Mouse (Mus musculus): ENCODE data around the gene BC030500. TPM values are rescaled to one million over a fixed set of nuclear protein-coding genes. Genes with fewer than 3 reads are reported as not detected.

The BC030500 gene
- total RNA-seq (2014; rRNA removed): 7.6 and 17.1 TPM in 2 replicates
- polyA plus RNA-seq (2015; fragmentation: Nextera tagmentation; extraction: Ambion mirVana): 12.9 and 13.7 TPM in 2 replicates

DNA sequence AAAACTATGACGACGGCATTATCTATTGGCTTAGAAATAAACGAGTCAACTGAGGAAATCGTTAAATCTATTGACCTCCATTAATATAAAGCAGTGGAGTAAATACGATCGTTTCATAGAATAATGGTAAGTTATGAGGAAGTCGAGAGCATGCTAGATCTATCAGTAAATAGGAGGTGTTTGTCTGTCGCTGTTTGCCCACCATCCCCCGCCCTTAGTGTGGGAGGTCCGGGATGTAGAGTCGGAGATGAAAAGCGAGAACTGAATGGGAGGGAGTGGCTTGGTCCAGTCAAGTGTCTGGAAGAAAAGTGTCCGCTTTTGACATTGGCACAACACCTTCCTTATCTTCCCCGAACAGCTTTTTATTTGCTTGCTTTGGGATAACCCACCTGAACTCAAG, at the start of gene BC030500:
TSS of gene BC030500 (plus strand) at position 79 of the 400 bp plus-strand sequence.
- H3K9me3 ChIP-seq (ENCODE audit: low read length): no peaks in the 10 kb centered on the region
- H3K4me1 ChIP-seq (ENCODE audit: insufficient read depth): no peaks in the 10 kb centered on the region
- peak within 1 kb of the TSS; percentile 64 for H3K9ac ChIP-seq
- H3K4me3 ChIP-seq (ENCODE audit: low read depth, low read length): peak within 1 kb of the TSS; percentile 60
- no peaks in the 10 kb centered on the region for H3K27me3 ChIP-seq (ENCODE audit: insufficient read depth, low read length)
- peak; percentile 4 for DNase-seq
- 3% methylated on average over 14 of the region's 14 CpGs for WGBS
- no peak for ATAC-seq
- TF ChIP-seq CTCF (IDR thresholded peaks at IDR 0.05; ENCODE audit: low read depth): no peak
- H3K36me3 ChIP-seq (ENCODE audit: insufficient read depth): no peaks in the 10 kb centered on the region
- peak within 1 kb of the TSS; percentile 76 for H3K27ac ChIP-seq (ENCODE audit: low read depth, low read length)
- H3K4me2 ChIP-seq (ENCODE audit: low read depth): peak within 1 kb of the TSS; percentile 76

DNA sequence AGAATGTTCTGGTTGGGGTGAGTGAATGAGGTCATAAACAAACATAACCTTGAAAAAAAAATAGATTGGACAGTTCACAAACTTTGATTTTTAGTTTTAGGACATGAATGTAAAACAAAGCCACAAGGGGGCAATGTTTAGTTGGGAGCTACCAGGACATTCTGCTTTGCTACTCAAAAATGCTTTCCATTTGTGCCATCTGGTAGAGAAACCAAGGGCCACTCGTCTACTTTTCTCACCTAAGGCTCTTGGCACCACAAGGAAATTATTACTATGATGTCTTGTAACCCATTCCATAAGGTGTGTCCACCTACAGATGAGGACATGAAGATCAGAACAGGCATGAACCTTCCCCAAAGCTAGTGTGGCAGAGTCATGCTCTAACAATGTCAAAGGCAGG, 25.1 kb upstream of the BC030500 start:
- DNase-seq (no peak), ATAC-seq (no peak)
- WGBS: 8% methylated on average over 1 of the region's 1 CpGs
- Histone ChIP-seq H3K9me3 (ENCODE audit: low read length) (no peaks in the 10 kb centered on the region), H3K9ac (no peak overlapping the region), H3K27me3 (ENCODE audit: insufficient read depth, low read length) (no peaks in the 10 kb centered on the region), H3K4me3 (ENCODE audit: low read depth, low read length) (no peak overlapping the region), H3K4me1 (ENCODE audit: insufficient read depth) (no peaks in the 10 kb centered on the region), H3K36me3 (ENCODE audit: insufficient read depth) (no peaks in the 10 kb centered on the region), H3K27ac (ENCODE audit: low read depth, low read length) (no peak overlapping the region), H3K4me2 (ENCODE audit: low read depth) (no peak overlapping the region)
- TF ChIP-seq CTCF (IDR thresholded peaks at IDR 0.05; ENCODE audit: low read depth): peak; percentile 46; the same call in 1 of the 2 replicates

DNA sequence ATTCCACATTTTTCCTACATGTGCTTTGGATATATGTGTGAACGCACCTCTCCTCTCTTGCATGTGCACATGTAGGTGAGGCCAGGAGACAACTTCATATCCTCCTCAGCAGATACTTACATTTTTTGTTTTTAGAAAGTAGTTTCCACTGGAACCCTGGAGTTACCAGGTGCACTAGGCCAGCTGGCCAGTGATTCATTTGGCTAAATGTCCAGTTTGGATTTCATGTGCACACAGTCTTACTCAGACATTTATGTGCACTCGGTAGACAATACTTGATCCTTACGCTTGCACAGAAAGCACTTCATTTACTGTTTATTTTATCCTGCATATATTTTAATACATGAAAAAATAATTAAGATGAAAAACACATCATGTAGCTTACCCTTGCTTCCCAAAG, 21.0 kb upstream of the BC030500 start:
- ATAC-seq (no peak), DNase-seq (no peak)
- H3K9ac ChIP-seq: no peak overlapping the region
- no peaks in the 10 kb centered on the region for H3K27me3 ChIP-seq (ENCODE audit: insufficient read depth, low read length)
- WGBS: 85% methylated on average over 3 of the region's 3 CpGs
- no peaks in the 10 kb centered on the region for H3K9me3 ChIP-seq (ENCODE audit: low read length)
- TF ChIP-seq CTCF (IDR thresholded peaks at IDR 0.05; ENCODE audit: low read depth): no peak
- H3K4me3 ChIP-seq (ENCODE audit: low read depth, low read length): no peak overlapping the region
- H3K27ac ChIP-seq (ENCODE audit: low read depth, low read length): no peak overlapping the region
- no peaks in the 10 kb centered on the region for H3K36me3 ChIP-seq (ENCODE audit: insufficient read depth)
- H3K4me2 ChIP-seq (ENCODE audit: low read depth): no peak overlapping the region
- no peaks in the 10 kb centered on the region for H3K4me1 ChIP-seq (ENCODE audit: insufficient read depth)

DNA sequence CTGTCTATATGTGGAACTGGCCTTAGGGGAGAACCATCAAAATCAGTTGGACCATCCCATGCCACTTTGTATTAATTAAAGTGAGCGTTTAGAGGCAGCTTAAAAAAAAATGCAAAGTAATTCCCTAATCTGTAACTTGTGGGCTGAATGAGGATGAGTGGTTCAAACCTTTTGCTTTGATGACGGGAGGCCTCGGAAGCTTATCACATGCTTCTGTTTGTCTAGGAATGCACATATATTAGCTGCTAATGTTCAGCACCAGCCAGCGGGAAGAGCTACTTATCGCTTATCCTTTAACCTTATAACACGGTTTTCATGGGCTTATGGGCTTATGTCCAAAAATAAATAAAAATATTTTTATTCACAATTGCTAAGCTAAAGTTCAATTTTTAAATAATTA, 15.6 kb upstream of the BC030500 start:
- DNase-seq (no peak), ATAC-seq (no peak)
- H3K36me3 ChIP-seq (ENCODE audit: insufficient read depth): no peaks in the 10 kb centered on the region
- no peak overlapping the region for H3K4me2 ChIP-seq (ENCODE audit: low read depth)
- no peak overlapping the region for H3K4me3 ChIP-seq (ENCODE audit: low read depth, low read length)
- 66% methylated on average over 6 of the region's 6 CpGs for WGBS
- H3K27me3 ChIP-seq (ENCODE audit: insufficient read depth, low read length): no peaks in the 10 kb centered on the region
- H3K27ac ChIP-seq (ENCODE audit: low read depth, low read length): no peak overlapping the region
- no peaks in the 10 kb centered on the region for H3K9me3 ChIP-seq (ENCODE audit: low read length)
- H3K9ac ChIP-seq: no peak overlapping the region
- H3K4me1 ChIP-seq (ENCODE audit: insufficient read depth): no peaks in the 10 kb centered on the region
- no peak for TF ChIP-seq CTCF (IDR thresholded peaks at IDR 0.05; ENCODE audit: low read depth)

DNA sequence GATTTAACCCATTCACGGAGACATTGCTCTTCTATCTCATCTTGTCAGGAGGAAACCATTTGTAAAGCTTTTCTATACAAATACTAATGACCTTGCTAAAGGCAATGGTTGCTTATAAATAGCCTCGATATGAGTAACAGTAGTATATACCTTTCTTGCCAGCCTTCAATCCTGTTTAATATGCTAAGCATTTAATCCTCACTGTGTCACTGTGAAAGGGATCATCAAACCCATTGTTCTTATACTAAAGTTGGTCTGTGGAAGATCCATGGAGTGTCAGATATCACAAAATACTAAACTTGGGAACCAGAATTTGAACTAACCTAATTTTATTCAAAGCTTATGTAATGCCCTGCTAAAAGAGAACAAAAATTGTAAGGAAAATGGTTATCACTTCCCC, 7.1 kb upstream of the BC030500 start:
- no peak for TF ChIP-seq CTCF (IDR thresholded peaks at IDR 0.05; ENCODE audit: low read depth)
- Histone ChIP-seq H3K27me3 (ENCODE audit: insufficient read depth, low read length) (no peaks in the 10 kb centered on the region), H3K4me1 (ENCODE audit: insufficient read depth) (no peaks in the 10 kb centered on the region), H3K4me3 (ENCODE audit: low read depth, low read length) (no peak overlapping the region), H3K9me3 (ENCODE audit: low read length) (no peaks in the 10 kb centered on the region), H3K9ac (no peak overlapping the region), H3K4me2 (ENCODE audit: low read depth) (no peak overlapping the region), H3K36me3 (ENCODE audit: insufficient read depth) (no peaks in the 10 kb centered on the region), H3K27ac (ENCODE audit: low read depth, low read length) (no peak overlapping the region)
- WGBS: 10% methylated on average over 2 of the region's 2 CpGs
- no peak for ATAC-seq
- DNase-seq: no peak

DNA sequence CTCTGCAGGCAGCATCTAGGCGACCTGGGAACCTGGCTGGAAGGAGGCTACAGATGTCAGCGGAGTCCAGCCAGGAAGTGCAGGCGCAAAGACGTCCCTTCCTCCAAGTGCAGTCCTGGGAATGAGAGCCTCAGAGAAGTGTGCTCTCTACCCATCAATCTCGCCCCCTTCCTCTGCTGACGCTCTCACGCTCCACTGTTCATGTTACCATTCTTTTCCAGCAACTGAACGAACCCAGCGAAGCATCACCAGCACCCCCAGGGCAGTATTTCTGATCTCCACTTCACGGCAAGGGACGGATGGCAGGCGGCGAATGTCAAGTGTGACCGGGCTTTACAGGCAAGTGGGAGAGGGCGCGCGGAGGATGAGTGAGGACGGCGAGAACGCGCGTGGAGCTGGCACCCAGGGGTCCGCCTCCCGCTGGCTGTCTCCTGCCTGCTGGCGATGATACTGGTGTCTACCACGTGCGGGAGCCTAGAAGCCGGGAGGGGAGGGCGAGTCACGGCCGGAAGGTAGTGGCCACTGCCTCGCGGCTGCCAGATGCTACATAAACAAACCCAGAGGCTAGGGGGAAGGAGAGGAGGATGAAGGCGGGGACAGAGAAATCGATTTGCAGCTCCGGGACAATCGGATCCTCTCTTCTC, 763 bp downstream of the BC030500 start, which contains the start of gene Galntl6:
TSS of gene Galntl6 (minus strand) at position 445 of the 644 bp plus-strand sequence.
- ATAC-seq: peak; percentile 87
- Histone ChIP-seq H3K27ac (ENCODE audit: low read depth, low read length) (peak within 1 kb of the TSS; percentile 76), H3K4me3 (ENCODE audit: low read depth, low read length) (peak within 1 kb of the TSS; percentile 60), H3K9ac (peak within 1 kb of the TSS; percentile 64), H3K36me3 (ENCODE audit: insufficient read depth) (no peaks in the 10 kb centered on the region), H3K4me2 (ENCODE audit: low read depth) (peak within 1 kb of the TSS; percentile 76), H3K4me1 (ENCODE audit: insufficient read depth) (no peaks in the 10 kb centered on the region), H3K9me3 (ENCODE audit: low read length) (no peaks in the 10 kb centered on the region), H3K27me3 (ENCODE audit: insufficient read depth, low read length) (no peaks in the 10 kb centered on the region)
- TF ChIP-seq CTCF (IDR thresholded peaks at IDR 0.05; ENCODE audit: low read depth): no peak; the same call in 1 of the 2 replicates
- peak; percentile 73 for DNase-seq
- WGBS: 1% methylated on average over 37 of the region's 37 CpGs

DNA sequence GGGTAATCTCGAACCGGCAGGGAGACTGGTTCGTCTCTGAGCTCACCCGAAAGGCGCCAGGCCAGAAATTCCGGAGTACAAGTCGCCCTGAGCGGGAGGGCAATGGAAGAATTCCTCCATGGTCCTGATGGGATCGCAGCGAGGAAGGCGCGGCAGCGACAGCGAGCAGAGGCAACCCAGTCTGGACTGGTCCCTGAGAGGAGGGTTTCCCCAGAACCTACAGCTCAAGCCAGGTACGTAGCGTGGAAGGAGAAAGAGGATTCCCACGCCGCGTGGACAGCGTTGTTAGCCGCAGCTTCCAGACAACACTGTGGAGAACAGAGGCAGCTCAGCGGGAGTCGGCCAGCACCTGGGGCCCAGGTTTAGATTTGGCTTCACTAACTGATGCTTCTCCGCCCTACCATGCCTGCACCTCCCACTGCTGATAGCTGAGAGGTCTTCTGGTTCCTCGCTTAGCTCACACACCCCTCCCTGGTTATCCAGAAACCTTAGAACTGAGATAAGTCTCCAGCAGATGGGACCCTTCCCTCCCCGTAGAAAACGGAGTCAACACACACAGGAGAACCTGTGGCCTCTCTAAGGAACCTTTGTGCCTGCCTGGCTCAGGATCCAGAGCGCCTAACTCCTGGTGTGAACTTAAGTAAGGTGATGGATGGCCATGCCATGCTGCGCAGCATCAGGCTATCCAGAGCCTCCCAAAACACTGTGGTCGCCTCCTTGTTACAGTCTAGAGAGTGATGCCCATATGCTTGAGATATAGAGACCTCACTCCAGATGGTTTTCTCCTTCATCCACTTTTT, 1.5 kb downstream of the BC030500 start:
- peak; percentile 67 for ATAC-seq
- Histone ChIP-seq H3K4me1 (ENCODE audit: insufficient read depth) (no peaks in the 10 kb centered on the region), H3K27me3 (ENCODE audit: insufficient read depth, low read length) (no peaks in the 10 kb centered on the region), H3K4me3 (ENCODE audit: low read depth, low read length) (peak overlapping the region; percentile 60), H3K4me2 (ENCODE audit: low read depth) (peak overlapping the region; percentile 76), H3K36me3 (ENCODE audit: insufficient read depth) (no peaks in the 10 kb centered on the region), H3K27ac (ENCODE audit: low read depth, low read length) (peak overlapping the region; percentile 76), H3K9me3 (ENCODE audit: low read length) (no peaks in the 10 kb centered on the region), H3K9ac (peak overlapping the region; percentile 64)
- 4% methylated on average over 30 of the region's 30 CpGs for WGBS
- peak; percentile 69 for DNase-seq
- TF ChIP-seq CTCF (IDR thresholded peaks at IDR 0.05; ENCODE audit: low read depth): no peak
